Mouse (Mus musculus): ENCODE data around the gene Gm11492. TPM values are rescaled to one million over a fixed set of nuclear protein-coding genes. Genes with fewer than 3 reads are reported as not detected.
A peak's percentile ranks its signal among the peaks of the same experiment; 100 is the strongest.

Gene Gm11492
- polyA plus RNA-seq, 1 experiment from 2014 or later = not detected

DNA sequence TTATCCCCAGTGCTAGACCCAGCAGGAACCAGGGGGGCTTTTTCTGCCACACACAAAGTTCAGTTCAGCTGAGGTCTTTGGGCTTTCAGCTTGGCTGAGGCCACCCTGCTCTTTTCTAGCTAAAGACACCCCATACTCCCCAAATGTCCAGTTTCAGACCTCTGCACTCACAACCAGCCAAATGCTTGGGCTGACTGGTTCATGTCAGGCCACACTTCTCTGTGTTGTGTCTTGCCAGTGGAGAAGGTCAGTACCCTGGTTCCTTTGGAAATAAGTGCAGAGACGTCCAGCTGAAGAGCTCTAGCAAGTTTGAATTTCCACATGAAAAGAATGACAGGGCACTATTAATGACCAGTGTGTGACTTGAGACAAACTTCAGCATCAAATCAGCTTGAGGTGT, 13.3 kb downstream of the Gm11492 start:
- no peak overlapping the region for H3K9ac ChIP-seq (replicated peaks)
- no peaks in the 10 kb centered on the region for H3K9me3 ChIP-seq
- H3K27ac ChIP-seq = no peak overlapping the region
- H3K36me3 ChIP-seq = no peaks in the 10 kb centered on the region
- peaks cover 11% of the 10 kb centered on the region for H3K4me1 ChIP-seq (replicated peaks)
- 38% methylated on average over 1 of the region's 1 CpGs for WGBS
- no peak overlapping the region for H3K4me3 ChIP-seq (replicated peaks)
- H3K27me3 ChIP-seq = peaks cover 22% of the 10 kb centered on the region; the same call in 1 of the 2 replicates
- 0 out of 2 replicates have a peak overlapping the region, but pooled peaks have one; percentile 92 for H3K4me2 ChIP-seq
- no peak for ATAC-seq (ENCODE audit: insufficient number of reproducible peaks, insufficient read depth, low FRiP score, low TSS enrichment, low read depth)

DNA sequence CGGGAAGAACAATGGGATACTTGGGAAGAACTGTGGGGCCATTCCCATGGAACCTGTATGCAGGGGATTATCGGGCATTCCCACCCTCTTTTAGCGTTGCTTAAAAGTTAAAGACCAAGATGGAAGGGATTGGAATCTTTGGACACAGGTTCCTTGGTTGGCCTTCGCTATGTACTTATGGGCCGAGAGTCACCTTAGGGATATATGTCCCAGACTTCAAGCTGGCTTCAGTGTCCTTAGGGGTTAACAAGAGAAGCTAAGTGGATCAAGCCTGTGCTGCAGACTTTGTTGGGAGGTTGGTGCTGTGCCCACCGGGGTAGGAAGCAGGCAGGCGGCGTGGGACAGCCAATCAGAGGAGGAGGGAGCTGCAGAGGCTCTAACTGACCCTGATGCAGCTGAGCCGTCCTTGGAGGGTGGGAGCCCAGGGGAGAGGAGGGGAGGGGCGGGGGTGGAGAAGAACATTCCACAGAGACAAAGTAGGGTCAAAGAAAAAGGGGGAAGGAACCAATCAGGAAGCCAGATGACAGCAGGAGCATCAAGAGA, 14.2 kb downstream of the Gm11492 start:
- Histone ChIP-seq H3K36me3 (no peaks in the 10 kb centered on the region), H3K9ac (replicated peaks) (no peak overlapping the region), H3K27ac (no peak overlapping the region), H3K4me1 (replicated peaks) (peaks cover 11% of the 10 kb centered on the region), H3K9me3 (no peaks in the 10 kb centered on the region), H3K4me2 (no peak overlapping the region), H3K27me3 (peaks cover 22% of the 10 kb centered on the region; the same call in 1 of the 2 replicates), H3K4me3 (replicated peaks) (no peak overlapping the region)
- no peak for ATAC-seq (ENCODE audit: insufficient number of reproducible peaks, insufficient read depth, low FRiP score, low TSS enrichment, low read depth)
- WGBS = 55% methylated on average over 10 of the region's 10 CpGs

DNA sequence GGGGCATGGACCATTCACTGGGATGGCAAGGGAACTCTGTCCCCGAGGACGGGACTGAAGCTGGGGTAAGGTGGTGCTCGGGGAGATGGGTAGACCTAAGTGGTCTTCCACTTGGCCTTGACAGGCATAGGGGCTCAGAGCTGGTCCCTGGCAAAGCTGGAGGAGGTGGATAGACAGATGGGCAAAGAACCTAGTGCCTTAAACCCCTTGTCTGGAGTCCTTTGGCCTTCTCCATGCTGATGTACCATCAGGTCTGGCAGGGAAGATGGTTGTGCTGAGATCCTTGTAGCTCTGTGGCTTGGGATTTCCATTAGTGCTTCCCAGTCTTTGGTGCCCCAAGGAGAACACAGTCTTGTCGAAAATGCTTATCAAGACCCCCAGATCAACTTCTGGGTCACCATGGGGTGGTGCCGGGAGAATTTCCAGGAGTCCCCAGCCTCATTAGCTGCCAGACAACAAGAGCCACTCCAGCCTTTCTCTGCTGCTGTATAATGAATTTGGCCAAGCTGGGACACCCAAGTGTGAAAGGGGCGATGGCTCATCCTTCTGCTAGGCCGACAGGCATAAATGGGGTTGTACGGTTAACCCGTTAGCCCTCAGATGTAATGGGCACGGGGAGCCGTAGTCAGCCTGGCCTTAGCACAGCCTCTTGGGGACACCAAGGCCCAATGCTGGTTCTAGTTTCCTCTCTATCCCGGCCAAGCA, 14.9 kb downstream of the Gm11492 start:
- Histone ChIP-seq H3K9me3 (no peaks in the 10 kb centered on the region), H3K9ac (replicated peaks) (no peak overlapping the region), H3K36me3 (no peaks in the 10 kb centered on the region), H3K27ac (no peak overlapping the region), H3K4me3 (replicated peaks) (no peak overlapping the region), H3K27me3 (peaks cover 22% of the 10 kb centered on the region; the same call in 1 of the 2 replicates), H3K4me2 (no peak overlapping the region), H3K4me1 (replicated peaks) (peaks cover 11% of the 10 kb centered on the region)
- 83% methylated on average over 12 of the region's 12 CpGs for WGBS
- ATAC-seq (ENCODE audit: insufficient number of reproducible peaks, insufficient read depth, low FRiP score, low TSS enrichment, low read depth) = no peak

DNA sequence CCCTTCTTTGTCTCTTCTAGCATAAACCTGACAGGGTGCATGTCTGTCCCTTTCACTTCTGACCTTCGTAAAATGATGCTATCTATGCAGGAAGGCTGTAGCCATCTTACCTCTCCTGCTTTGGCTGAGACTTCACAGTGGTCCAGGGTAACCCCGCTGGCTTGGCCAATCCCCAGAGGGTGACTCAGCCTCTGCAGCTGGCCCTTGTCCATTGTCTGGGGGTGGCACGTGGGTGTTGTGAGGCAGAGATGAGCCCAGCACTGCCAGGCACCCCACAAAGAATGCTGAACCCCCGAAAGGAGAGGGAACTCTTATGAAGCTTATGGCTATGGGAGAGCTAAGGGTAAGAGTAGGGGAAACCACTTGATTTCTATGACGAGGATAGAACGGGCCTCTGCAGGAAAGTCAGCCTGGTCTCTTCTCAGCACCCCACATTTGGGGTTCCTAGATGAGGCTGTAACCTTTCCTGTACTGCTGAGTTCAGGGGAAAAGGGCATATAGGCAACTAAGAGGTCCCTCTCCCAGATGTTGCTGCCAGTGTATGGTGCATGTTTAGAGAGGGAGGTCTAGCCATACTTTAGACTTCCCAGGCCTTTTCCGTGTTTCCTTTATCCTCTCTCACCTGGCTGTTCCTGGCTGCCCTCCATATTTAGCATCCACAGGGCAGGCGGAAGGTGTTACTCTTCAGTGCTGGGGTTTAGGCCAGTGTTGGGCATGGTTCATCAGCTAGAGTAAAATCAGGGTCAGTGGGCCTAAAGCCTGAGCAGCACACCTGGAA, 15.7 kb downstream of the Gm11492 start:
- 82% methylated on average over 8 of the region's 8 CpGs for WGBS
- Histone ChIP-seq H3K4me2 (no peak overlapping the region), H3K4me1 (replicated peaks) (peaks cover 9% of the 10 kb centered on the region)

DNA sequence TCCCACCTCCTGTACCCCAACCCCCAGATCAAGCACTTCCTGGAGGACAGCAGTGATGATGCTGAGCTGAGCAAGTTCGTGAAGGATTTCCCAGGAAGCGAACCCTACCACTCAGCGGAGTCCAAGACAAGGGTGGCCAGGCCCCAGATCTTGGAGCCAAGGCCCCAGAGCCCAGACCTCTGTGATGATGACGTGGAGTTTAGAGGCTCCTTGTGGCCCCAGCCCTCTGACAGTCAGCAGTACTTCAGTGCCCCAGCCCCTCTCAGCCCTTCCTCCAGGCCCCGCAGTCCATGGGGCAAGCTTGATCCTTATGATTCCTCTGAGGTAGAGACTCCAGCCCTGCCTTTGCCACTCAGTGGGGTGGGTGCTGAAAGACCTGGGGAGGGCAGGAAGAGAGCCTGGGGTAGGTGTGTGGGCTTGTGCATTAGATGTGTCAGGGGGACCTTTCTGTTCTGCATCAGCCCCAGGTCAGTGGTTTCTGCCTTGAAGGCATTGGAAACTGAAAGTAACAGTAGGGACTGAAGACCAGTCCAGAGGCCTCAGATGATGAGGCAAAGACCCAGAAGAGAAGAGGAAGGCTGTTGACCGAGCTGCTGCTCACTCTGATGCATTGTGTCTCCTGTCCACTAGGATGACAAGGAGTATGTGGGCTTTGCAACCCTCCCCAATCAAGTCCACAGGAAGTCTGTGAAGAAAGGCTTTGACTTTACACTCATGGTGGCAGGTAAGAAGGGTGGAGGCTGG, 17.0 kb downstream of the Gm11492 start:
- H3K4me1 ChIP-seq (replicated peaks) = no peaks in the 10 kb centered on the region
- no peak for ATAC-seq (ENCODE audit: insufficient number of reproducible peaks, insufficient read depth, low FRiP score, low TSS enrichment, low read depth)
- no peak overlapping the region for H3K9ac ChIP-seq (replicated peaks)
- H3K27ac ChIP-seq = no peak overlapping the region
- WGBS = 80% methylated on average over 6 of the region's 6 CpGs
- peaks cover 10% of the 10 kb centered on the region; the same call in 1 of the 2 replicates for H3K27me3 ChIP-seq
- no peaks in the 10 kb centered on the region for H3K9me3 ChIP-seq
- no peaks in the 10 kb centered on the region for H3K36me3 ChIP-seq
- no peak overlapping the region for H3K4me2 ChIP-seq
- no peak overlapping the region for H3K4me3 ChIP-seq (replicated peaks)

More for the DNA sequence above, 15.7 kb downstream of the Gm11492 start:
- H3K36me3 ChIP-seq = no peaks in the 10 kb centered on the region
- H3K4me3 ChIP-seq (replicated peaks) = no peak overlapping the region
- peaks cover 19% of the 10 kb centered on the region; the same call in 1 of the 2 replicates for H3K27me3 ChIP-seq
- no peak overlapping the region for H3K27ac ChIP-seq
- H3K9me3 ChIP-seq = no peaks in the 10 kb centered on the region
- H3K9ac ChIP-seq (replicated peaks) = no peak overlapping the region
- no peak for ATAC-seq (ENCODE audit: insufficient number of reproducible peaks, insufficient read depth, low FRiP score, low TSS enrichment, low read depth)

DNA sequence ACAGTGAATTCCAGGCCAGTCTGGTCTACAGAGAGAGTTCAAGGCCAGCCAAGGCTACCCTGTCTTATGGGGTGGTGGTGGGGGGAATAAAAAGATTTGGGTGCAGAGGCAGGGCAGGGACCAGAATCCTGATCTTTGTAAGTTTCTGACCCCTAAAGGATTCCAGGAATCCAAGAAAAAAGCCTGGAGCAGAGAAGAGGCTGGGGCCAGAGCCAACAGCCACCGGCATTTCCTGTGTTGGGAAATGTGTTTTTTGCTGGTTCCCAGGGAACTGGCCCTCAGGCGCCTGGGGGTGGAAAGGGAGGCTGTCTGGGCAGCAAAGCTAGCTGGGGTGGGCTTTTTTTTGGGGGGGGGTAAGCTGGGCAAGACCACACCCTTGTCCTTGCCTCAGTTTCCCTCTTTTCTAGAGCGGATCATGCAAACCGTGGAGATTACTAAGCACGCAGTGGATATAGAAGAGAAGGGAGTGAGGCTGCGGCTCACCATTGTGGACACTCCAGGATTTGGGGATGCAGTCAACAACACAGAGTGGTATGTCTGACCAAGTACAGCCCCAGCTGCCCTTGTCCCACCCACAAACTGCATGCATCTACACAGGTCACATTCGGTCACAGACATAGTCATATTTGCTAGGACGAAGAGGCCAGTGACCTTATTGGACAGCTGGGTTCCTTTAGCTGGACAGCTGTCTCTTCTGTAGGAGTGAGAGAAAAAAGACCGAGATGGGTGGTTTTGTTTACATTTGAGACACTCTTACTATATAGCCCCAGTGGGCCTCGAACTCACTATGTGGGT, 18.5 kb downstream of the Gm11492 start:
- 82% methylated on average over 10 of the region's 10 CpGs for WGBS

DNA sequence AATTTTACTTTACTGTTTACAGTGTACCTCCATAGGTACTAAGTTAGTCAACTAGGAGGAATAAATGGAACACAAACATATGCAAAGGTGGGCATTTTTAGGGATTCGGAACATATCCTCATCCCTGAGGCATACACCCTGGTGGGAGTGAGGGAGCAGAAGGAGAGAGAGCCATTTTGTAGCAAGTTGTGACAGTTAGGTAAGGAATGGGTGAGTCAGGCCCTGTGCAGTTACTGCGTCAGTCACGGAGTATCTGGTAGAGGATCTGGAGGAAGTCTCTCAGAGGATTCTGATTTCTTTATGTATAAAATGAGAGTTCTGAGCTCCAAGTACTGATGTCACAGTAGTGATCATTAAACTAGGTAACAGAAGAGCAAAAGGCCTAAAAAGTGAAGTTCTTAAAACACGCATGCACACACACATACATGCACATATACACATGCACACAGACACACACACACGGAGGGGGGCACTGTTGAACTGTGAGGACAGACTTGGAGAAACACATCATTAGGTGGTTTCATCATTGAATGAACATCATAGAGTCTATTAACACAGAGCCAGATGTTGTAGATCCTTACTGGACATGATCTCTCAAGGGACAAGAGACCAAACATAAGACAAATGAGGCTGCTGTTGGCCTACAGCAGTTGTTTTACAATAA, 20.9 kb downstream of the Gm11492 start:
- no peak overlapping the region for H3K4me2 ChIP-seq
- ATAC-seq (ENCODE audit: insufficient number of reproducible peaks, insufficient read depth, low FRiP score, low TSS enrichment, low read depth) = no peak
- H3K27ac ChIP-seq = no peak overlapping the region
- H3K27me3 ChIP-seq = no peaks in the 10 kb centered on the region
- H3K9ac ChIP-seq (replicated peaks) = no peak overlapping the region
- H3K36me3 ChIP-seq = no peaks in the 10 kb centered on the region
- H3K4me1 ChIP-seq (replicated peaks) = peaks cover 14% of the 10 kb centered on the region
- H3K4me3 ChIP-seq (replicated peaks) = no peak overlapping the region
- 91% methylated on average over 5 of the region's 5 CpGs for WGBS
- H3K9me3 ChIP-seq = no peaks in the 10 kb centered on the region

More for the DNA sequence above, 18.5 kb downstream of the Gm11492 start:
- Histone ChIP-seq H3K9ac (replicated peaks) (no peak overlapping the region), H3K4me1 (replicated peaks) (peaks cover 5% of the 10 kb centered on the region), H3K9me3 (no peaks in the 10 kb centered on the region), H3K36me3 (no peaks in the 10 kb centered on the region), H3K4me2 (no peak overlapping the region), H3K27ac (no peak overlapping the region), H3K27me3 (no peaks in the 10 kb centered on the region), H3K4me3 (replicated peaks) (no peak overlapping the region)
- no peak for ATAC-seq (ENCODE audit: insufficient number of reproducible peaks, insufficient read depth, low FRiP score, low TSS enrichment, low read depth)

DNA sequence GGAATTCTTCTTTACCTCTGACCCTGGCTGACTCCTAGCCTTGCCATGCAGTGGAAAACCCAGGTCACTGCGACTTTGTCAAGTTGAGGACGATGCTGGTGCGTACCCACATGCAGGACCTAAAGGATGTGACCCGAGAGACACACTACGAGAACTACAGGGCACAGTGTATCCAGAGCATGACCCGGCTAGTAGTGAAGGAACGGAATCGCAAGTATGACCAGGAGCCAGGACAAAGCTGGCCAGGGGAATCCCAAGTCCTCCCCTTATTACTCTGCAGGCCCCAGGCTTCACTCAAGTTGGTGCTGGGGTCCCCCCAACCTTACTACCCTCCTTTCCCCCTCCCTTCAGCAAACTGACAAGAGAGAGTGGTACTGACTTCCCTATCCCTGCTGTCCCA, 23.2 kb downstream of the Gm11492 start:
- H3K27me3 ChIP-seq = no peaks in the 10 kb centered on the region
- peak overlapping the region; percentile 92; the same call in 1 of the 2 replicates for H3K4me2 ChIP-seq
- no peak overlapping the region for H3K9ac ChIP-seq (replicated peaks)
- no peak for ATAC-seq (ENCODE audit: insufficient number of reproducible peaks, insufficient read depth, low FRiP score, low TSS enrichment, low read depth)
- WGBS = 95% methylated on average over 8 of the region's 8 CpGs
- peaks cover 7% of the 10 kb centered on the region; the same call in 1 of the 2 replicates for H3K36me3 ChIP-seq
- 0 out of 2 replicates have a peak overlapping the region, but pooled peaks have one; percentile 70 for H3K4me3 ChIP-seq (replicated peaks)
- no peaks in the 10 kb centered on the region for H3K9me3 ChIP-seq
- no peak overlapping the region for H3K27ac ChIP-seq
- H3K4me1 ChIP-seq (replicated peaks) = peaks cover 24% of the 10 kb centered on the region

DNA sequence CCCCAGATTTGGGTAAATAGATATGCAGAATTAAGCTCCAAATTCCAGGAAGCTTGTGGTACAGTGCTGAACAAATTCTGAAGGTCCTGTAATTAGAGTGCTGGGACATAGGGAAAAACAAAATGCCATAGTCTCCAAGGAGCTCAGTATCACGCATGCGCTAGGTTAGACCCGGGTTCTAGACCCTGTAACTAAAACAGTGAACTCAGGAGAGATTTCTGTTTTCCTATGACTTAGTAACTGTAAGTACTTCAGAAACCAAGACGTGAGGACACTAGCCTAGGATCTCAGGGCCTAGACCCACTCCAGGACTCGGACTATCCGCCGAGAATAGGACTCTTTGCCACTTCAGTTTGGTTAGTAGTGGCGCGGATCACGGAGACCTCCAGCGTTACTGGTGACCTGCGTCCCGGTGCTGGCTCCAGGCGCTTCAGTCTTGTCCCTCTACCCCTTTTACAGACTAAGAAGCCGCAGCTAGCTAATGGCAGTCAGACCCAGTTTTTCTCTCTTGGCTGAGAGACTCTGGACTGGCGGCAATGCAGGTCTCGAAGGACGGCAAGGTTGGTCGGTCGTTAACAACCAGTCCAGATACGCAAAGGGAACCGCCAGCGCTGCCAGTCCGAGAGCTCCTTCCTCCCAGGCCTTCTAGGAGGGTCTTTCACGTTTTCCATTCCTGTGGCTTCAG, 24.5 kb downstream of the Gm11492 start:
- ATAC-seq (ENCODE audit: insufficient number of reproducible peaks, insufficient read depth, low FRiP score, low TSS enrichment, low read depth) = no peak
- Histone ChIP-seq H3K27ac (peak overlapping the region; percentile 91), H3K4me2 (peak overlapping the region; percentile 92), H3K36me3 (peaks cover 7% of the 10 kb centered on the region; the same call in 1 of the 2 replicates), H3K9me3 (no peaks in the 10 kb centered on the region), H3K4me3 (replicated peaks) (peak overlapping the region; percentile 70), H3K27me3 (no peaks in the 10 kb centered on the region), H3K9ac (replicated peaks) (peak overlapping the region; percentile 79), H3K4me1 (replicated peaks) (peaks cover 32% of the 10 kb centered on the region)
- 1% methylated on average over 25 of the region's 25 CpGs for WGBS

All from limb, embryonic 12.5 days (tissue).